ENCODE assay signal across 15 mouse cellular contexts in genomic region chr2:29677842-29678241, GRCm38 (mm10). TPM values are rescaled to one million over a fixed set of nuclear protein-coding genes. Genes with fewer than 3 reads are reported as not detected.
A peak's percentile ranks its signal among the peaks of the same experiment; 100 is the strongest.
DNase-seq lines count a peak whose midpoint lies in the region; ATAC-seq and TF ChIP-seq lines count a peak whose summit lies in the region.
"Had no signal": no experiment of that assay in that cellular context is flagged by ENCODE, and none has a peak within 500 bp of the region (broad histone marks: within the 10 kb centered on the region; RNA-seq: fewer than 3 reads in every experiment).

No protein-coding gene starts in this region.

- H3K36me3 ChIP-seq in heart, adult 2 months (ENCODE audit: control insufficient read depth, insufficient read depth, low read length): peaks cover 28% of the 10 kb centered on the region
- 0 out of 2 replicates have a peak, but pooled peaks cover 4% of the 10 kb centered on the region for H3K36me3 ChIP-seq in lung, embryonic 15.5 days
- peaks cover 7% of the 10 kb centered on the region; the same call in 1 of the 2 replicates for H3K36me3 ChIP-seq in forebrain, embryonic 14.5 days (ENCODE audit: control insufficient read depth, insufficient read depth, low read length)

- H3K4me2 ChIP-seq in lung, embryonic 15.5 days: no peak overlapping the region
- no peak overlapping the region for H3K4me2 ChIP-seq in forebrain, embryonic 14.5 days (ENCODE audit: low read length)
- H3K4me2 ChIP-seq: forebrain, embryonic 12.5 days; limb, embryonic 13.5 days; midbrain, embryonic 12.5 days had no signal

- no peaks in the 10 kb centered on the region for H3K9me3 ChIP-seq in lung, embryonic 15.5 days
- no peaks in the 10 kb centered on the region for H3K9me3 ChIP-seq in forebrain, embryonic 14.5 days (replicated peaks; ENCODE audit: control insufficient read depth, low read length)
- H3K9me3 ChIP-seq: forebrain, embryonic 12.5 days; limb, embryonic 13.5 days; midbrain, embryonic 12.5 days had no signal

- TF ChIP-seq CTCF in heart, adult 2 months (IDR thresholded peaks at IDR 0.05): no peak

- no peak overlapping the region for H3K9ac ChIP-seq in heart, adult 2 months (ENCODE audit: low read depth, low read length)
- no peak overlapping the region for H3K9ac ChIP-seq in lung, embryonic 15.5 days
- H3K9ac ChIP-seq in forebrain, embryonic 14.5 days (ENCODE audit: low read length): no peak overlapping the region
- H3K9ac ChIP-seq: forebrain, embryonic 12.5 days; limb, embryonic 13.5 days; midbrain, embryonic 12.5 days had no signal

- peaks cover 9% of the 10 kb centered on the region for H3K79me2 ChIP-seq in heart, adult 2 months (replicated peaks; ENCODE audit: control insufficient read depth, insufficient read depth, low read length)

- TF ChIP-seq EP300 in heart, adult 2 months (IDR thresholded peaks at IDR 0.05; ENCODE audit: insufficient read depth, low read depth, low read length): no peak

- 64% methylated on average over 5 of the region's 5 CpGs for WGBS in heart, adult 2 months
- 20% methylated on average over 5 of the region's 5 CpGs for WGBS in lung, embryonic 15.5 days
- 85% methylated on average over 5 of the region's 5 CpGs for whole genome bisulfite sequencing in forebrain, embryonic 14.5 days

- H3K4me1 ChIP-seq in heart, adult 2 months (ENCODE audit: control insufficient read depth, insufficient read depth, low read length): peaks cover 24% of the 10 kb centered on the region
- H3K4me1 ChIP-seq in lung, embryonic 15.5 days: peaks cover 20% of the 10 kb centered on the region
- H3K4me1 ChIP-seq in forebrain, embryonic 14.5 days (ENCODE audit: control insufficient read depth, insufficient read depth, low read length): no peaks in the 10 kb centered on the region
- H3K4me1 ChIP-seq: limb, embryonic 13.5 days had no signal

- H3K27me3 ChIP-seq in heart, adult 2 months (ENCODE audit: control insufficient read depth, insufficient read depth, low read length): no peaks in the 10 kb centered on the region
- no peaks in the 10 kb centered on the region for H3K27me3 ChIP-seq in lung, embryonic 15.5 days
- no peaks in the 10 kb centered on the region for H3K27me3 ChIP-seq in forebrain, embryonic 14.5 days (replicated peaks; ENCODE audit: control insufficient read depth, insufficient read depth, low read length)
- H3K27me3 ChIP-seq: forebrain, embryonic 12.5 days; limb, embryonic 13.5 days; midbrain, embryonic 12.5 days had no signal

- peak; percentile 19; the same call in 1 of the 2 replicates for ATAC-seq in lung, embryonic 15.5 days (ENCODE audit: borderline replicate concordance, extremely low read depth, low FRiP score, low TSS enrichment)
- ATAC-seq in forebrain, embryonic 14.5 days: no peak

- peak overlapping the region; percentile 29 for H3K27ac ChIP-seq in heart, adult 2 months
- no peak overlapping the region for H3K27ac ChIP-seq in lung, embryonic 15.5 days
- H3K27ac ChIP-seq in forebrain, embryonic 14.5 days (ENCODE audit: low read depth, low read length): no peak overlapping the region
- H3K27ac ChIP-seq: forebrain, embryonic 12.5 days; limb, embryonic 13.5 days; midbrain, embryonic 12.5 days had no signal

- TF ChIP-seq POLR2A in heart, adult 2 months (IDR thresholded peaks at IDR 0.05; ENCODE audit: insufficient read depth, low read depth, low read length): no peak

- no peak for DNase-seq in heart, adult 2 months
- DNase-seq in heart, postnatal 36 days: no peak
- DNase-seq in 416B (ENCODE audit: low read depth): peak; percentile 44
- peak; percentile 39 for DNase-seq in fibroblast of lung, adult 2 months (ENCODE audit: low read depth)
- no peak for DNase-seq in forebrain, embryonic 14.5 days (ENCODE audit: low spot score)
- no peak for DNase-seq in gastrocnemius, postnatal 4 days (ENCODE audit: low spot score in 2 of 2)
- DNase-seq in thymus, postnatal 4 days: no peak
- DNase-seq: cerebellum, adult 8-10 months; gastrocnemius, postnatal 14 days; kidney, adult 8-10 months; thymus, postnatal 36 days had no signal

- no peak overlapping the region for H3K4me3 ChIP-seq in heart, adult 2 months
- H3K4me3 ChIP-seq in lung, embryonic 15.5 days: no peak overlapping the region
- no peak overlapping the region for H3K4me3 ChIP-seq in forebrain, embryonic 14.5 days (ENCODE audit: low read depth, low read length)
- H3K4me3 ChIP-seq: forebrain, embryonic 12.5 days; limb, embryonic 13.5 days; midbrain, embryonic 12.5 days had no signal

- intact Hi-C loops in heart, adult 2 months (cut with DNase I): no loop called here
- intact Hi-C loops in heart, postnatal 36 days (cut with DNase I): no loop called here

RNA-seq across cellular contexts. Expression of gene Rapgef1, which starts 58.3 kb away (rescaled TPM):
- total RNA-seq in heart, adult 2 months (2021): 100 to 1,000 TPM in 1 of 2 experiments, 10 to 100 TPM in 1; 96.7 to 116 TPM
- 65.0 and 86.1 TPM in 2 replicates for polyA plus RNA-seq in heart, adult 2 months (2012; rRNA removed)
- total RNA-seq in heart, postnatal 36 days (2021): 10 to 100 TPM; 97.6 to 98.6 TPM
- 14.2 and 15.0 TPM in 2 replicates for polyA plus RNA-seq in lung, embryonic 15.5 days (2015; fragmentation: Nextera tagmentation; extraction: Ambion mirVana)
- polyA plus RNA-seq in forebrain, embryonic 14.5 days (2014; fragmentation: Nextera tagmentation; extraction: Ambion mirVana): 17.3 and 19.9 TPM in 2 replicates
- total RNA-seq in gastrocnemius, postnatal 4 days (2021): 100 to 1,000 TPM; 110 to 121 TPM

Comparison
In these comparisons a context has a peak if more than half of its experiments do, and no peak if none do; other contexts are left out.
1. DNase-seq: peak in 416B (single experiment) and fibroblast of lung, adult 2 months (single experiment); none in heart, adult 2 months (0 of 2), heart, postnatal 36 days (0 of 2), forebrain, embryonic 14.5 days (single experiment), gastrocnemius, postnatal 4 days (0 of 2) and thymus, postnatal 4 days (single experiment).